Mouse (Mus musculus): ENCODE measurements around the gene Rap1gds1.

Rap1gds1 gene

GRCm38 (mm10) chr3:138941604-138942003 lies 133.4 kb downstream of the Rap1gds1 start:
- no peak for DNase-seq (ENCODE audit: low spot score)

GRCm38 (mm10) chr3:138937241-138937640 lies 137.8 kb downstream of the Rap1gds1 start:
- DNase-seq (ENCODE audit: low spot score): no peak

GRCm38 (mm10) chr3:138936780-138937179 lies 138.2 kb downstream of the Rap1gds1 start:
- no peak for DNase-seq (ENCODE audit: low spot score)

- no peak for DNase-seq (ENCODE audit: low spot score)
These were observed 147.6 kb downstream of the Rap1gds1 start for GRCm38 (mm10) chr3:138927437-138927836.

- DNase-seq (ENCODE audit: low spot score): no peak
These were observed 148.8 kb downstream of the Rap1gds1 start for GRCm38 (mm10) chr3:138926161-138926560.

GRCm38 (mm10) chr3:138918241-138918640 lies 156.8 kb downstream of the Rap1gds1 start:
- DNase-seq (ENCODE audit: low spot score): no peak

- DNase-seq (ENCODE audit: low spot score): no peak
These were observed 158.0 kb downstream of the Rap1gds1 start for GRCm38 (mm10) chr3:138917016-138917415.

- DNase-seq (ENCODE audit: low spot score): no peak
These were observed 158.4 kb downstream of the Rap1gds1 start for GRCm38 (mm10) chr3:138916591-138916990.

GRCm38 (mm10) chr3:138914626-138915288 lies 160.2 kb downstream of the Rap1gds1 start:
- DNase-seq (ENCODE audit: low spot score): no peak

- no peak for DNase-seq (ENCODE audit: low spot score)
These were observed 162.5 kb downstream of the Rap1gds1 start for GRCm38 (mm10) chr3:138912504-138912903.

DNA sequence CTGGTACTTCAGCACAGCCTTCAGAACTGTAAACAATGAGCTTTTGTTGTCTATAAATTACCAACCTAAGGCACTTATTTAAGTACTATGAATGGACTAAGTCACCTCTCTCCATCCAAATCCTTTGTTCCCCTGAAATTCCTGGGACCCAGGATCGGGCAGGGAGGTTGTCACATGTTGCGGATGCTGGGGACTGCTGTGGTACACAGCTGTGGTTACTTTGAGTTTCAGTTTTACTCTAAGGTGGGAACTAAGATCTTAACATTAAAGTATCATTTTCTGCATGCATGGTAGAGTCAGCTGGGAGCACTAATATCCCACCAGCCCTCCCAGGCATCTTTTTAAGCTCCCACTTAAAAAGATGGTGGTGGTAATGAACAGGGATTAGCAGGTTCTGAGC lies 165.7 kb downstream of the Rap1gds1 start:
- DNase-seq (ENCODE audit: low spot score): no peak

- DNase-seq (ENCODE audit: low spot score): peak; percentile 49
These were observed 168.7 kb downstream of the Rap1gds1 start for GRCm38 (mm10) chr3:138906112-138906880.

- DNase-seq (ENCODE audit: low spot score): peak; percentile 21
These were observed 169.3 kb downstream of the Rap1gds1 start for GRCm38 (mm10) chr3:138905678-138906077.

GRCm38 (mm10) chr3:138900571-138901141 lies 174.3 kb downstream of the Rap1gds1 start:
- DNase-seq (ENCODE audit: low spot score): no peak

DNA sequence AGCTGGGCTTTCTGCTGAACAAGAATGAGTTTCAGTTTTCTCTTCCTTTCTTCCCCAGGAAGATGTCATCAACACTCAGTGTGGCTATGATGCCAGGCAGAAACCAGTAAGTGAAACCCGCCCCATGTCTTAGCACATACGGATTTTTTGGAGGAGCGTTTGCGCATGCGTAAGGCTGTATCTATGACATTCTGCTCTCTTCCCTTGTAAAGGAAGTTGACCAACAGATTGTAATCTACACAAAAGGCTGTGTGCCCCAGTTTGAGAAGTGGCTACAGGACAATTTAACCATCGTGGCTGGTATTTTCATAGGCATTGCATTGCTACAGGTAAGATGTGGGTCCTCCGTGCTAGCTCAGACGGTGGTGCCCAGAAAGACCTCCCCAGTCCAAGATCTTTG lies 176.9 kb downstream of the Rap1gds1 start:
- DNase-seq (ENCODE audit: low spot score): no peak

- DNase-seq (ENCODE audit: low spot score): no peak
These were observed 177.5 kb downstream of the Rap1gds1 start for GRCm38 (mm10) chr3:138897500-138897899.

GRCm38 (mm10) chr3:138893520-138893919 lies 181.5 kb downstream of the Rap1gds1 start:
- no peak for DNase-seq (ENCODE audit: low spot score)

- DNase-seq (ENCODE audit: low spot score): no peak
These were observed 185.2 kb downstream of the Rap1gds1 start for GRCm38 (mm10) chr3:138889769-138890295.

GRCm38 (mm10) chr3:138889214-138889613 lies 185.8 kb downstream of the Rap1gds1 start:
- no peak for DNase-seq (ENCODE audit: low spot score)

DNA sequence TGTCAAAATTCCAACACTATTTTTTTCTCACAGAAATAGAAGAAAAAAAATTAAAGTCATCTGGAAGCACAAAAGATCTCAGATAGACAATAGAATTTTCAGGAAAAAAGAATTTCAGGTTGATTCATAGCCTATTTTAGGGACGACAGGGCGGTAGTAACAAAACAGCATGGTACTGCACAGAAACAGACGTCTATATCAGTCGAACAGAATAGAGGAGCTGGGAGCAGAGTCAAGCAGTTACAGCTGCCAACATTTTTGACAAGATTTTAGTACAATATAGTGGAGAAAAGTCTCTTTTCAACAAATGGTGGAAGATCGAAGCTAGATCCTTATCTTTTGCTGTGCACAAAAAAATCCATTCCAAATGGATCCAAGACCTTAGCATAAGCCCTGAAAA lies 188.9 kb downstream of the Rap1gds1 start:
- DNase-seq (ENCODE audit: low spot score): no peak

- no peak for DNase-seq (ENCODE audit: low spot score)
These were observed 193.2 kb downstream of the Rap1gds1 start for GRCm38 (mm10) chr3:138881725-138882347.

- no peak for DNase-seq (ENCODE audit: low spot score)
These were observed 193.8 kb downstream of the Rap1gds1 start for GRCm38 (mm10) chr3:138880999-138881724.

Data from ovary, postnatal 10 days (tissue).